Mouse (Mus musculus) ovary, adult 18-20 months (tissue): ENCODE results near the gene Bmp2k.

Experiments
- DNase-seq: peaks from one replicate; pipeline ENCODE4 v3.0.0; 2022; ENCODE audit warnings: low spot score, mixed read lengths

The Bmp2k gene

GRCm38 (mm10) chr5:97055511-97056068, 58.1 kb downstream of the Bmp2k start:
- no peak for DNase-seq

- DNase-seq = no peak
Observed at GRCm38 (mm10) chr5:97056359-97056758, 58.9 kb downstream of the Bmp2k start.

DNA sequence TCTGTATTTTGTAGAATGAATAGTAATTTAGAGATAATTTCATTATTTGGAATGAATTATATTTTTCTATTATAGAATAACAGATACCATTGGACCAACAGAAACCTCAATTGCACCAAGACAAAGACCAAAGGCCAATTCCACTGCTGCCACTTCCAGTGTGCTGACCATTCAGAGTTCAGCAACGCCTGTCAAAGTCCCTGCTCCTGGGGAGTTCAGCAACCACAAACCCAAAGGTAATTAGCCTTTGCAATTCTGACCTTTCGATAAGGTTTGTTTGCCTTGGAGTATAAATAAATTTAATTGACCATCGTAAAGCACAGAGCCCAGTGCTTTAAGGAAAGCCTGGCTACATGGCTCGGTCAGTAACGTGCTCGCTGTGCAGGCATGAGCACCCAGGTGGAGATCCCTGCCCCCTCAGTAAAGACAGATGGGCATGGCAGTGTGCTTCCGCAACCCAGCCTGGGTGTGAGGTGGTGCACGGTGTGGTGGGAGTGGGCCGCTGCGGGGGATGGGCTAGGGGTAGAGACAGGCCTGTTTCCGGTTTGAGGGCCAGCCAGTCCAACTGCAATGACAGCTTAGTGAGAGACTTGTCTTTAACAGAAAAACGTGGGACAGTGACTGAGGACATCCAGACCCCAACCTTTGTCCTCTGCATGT, 59.4 kb downstream of the Bmp2k start:
- no peak for DNase-seq

DNA sequence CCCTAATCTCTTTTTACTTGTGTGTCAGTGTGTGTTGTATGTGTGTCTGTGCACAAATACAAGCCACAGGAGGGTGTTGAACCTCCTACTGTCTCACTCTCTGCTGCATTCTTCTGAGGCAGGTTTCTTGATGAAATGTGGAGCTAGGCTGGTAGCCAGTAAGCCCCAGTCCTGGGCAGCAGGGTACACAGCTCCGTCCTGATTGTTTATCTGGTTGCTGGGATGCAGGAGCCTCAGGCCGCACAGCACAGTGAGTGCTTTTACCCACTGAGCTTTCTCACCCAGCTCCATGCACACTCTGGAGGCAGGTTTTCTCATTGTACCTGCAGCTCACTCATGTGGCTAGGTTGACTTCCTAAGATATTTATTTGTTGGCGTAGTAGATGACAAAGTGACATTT, 63.4 kb downstream of the Bmp2k start:
- no peak for DNase-seq

DNA sequence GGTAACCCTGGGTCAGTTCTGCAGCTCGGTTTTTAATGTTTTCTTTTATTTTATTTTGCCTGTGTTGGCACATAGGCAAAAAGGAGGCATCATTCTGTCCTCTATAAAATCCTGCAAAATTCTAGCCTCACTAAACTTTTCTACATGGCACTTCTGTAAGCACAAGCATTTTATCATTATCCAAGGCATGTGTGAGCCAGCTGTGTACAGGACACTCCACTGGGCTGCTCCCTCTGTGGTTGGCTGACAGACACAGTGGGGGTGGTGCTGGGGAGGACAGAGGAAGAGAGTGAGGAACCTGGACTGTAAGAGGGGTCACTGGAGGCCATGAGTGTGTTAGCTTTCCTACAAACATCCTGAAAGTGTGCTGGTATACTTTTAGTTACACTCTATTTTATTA, 64.6 kb downstream of the Bmp2k start:
- no peak for DNase-seq

GRCm38 (mm10) chr5:97065746-97066145, 68.3 kb downstream of the Bmp2k start:
- no peak for DNase-seq

GRCm38 (mm10) chr5:97075476-97076151, 78.1 kb downstream of the Bmp2k start:
- no peak for DNase-seq

- no peak for DNase-seq
Observed at GRCm38 (mm10) chr5:97076167-97076566, 78.7 kb downstream of the Bmp2k start.

GRCm38 (mm10) chr5:97077676-97078075, 80.2 kb downstream of the Bmp2k start:
- no peak for DNase-seq

- DNase-seq = no peak
Observed at GRCm38 (mm10) chr5:97078641-97079040, 81.2 kb downstream of the Bmp2k start.

DNA sequence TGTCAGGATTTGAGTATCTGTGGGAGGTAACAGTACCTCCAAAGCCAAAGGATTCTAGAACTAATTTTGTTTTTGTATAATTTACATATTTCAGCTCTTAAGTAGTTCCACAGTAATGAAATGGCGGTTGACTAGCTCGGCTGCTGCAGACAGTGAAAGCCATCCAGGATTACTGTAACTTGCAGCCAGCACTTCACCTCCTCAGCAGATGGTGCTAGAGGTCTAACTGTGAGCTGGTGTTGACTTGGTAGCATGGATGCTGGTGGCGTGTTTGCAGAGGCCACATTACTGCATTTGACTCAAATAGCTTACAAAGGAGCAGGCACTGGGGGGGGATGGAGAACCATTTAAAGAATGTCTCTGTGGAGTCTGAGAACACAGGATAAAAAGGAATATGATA, 84.0 kb downstream of the Bmp2k start:
- no peak for DNase-seq

DNA sequence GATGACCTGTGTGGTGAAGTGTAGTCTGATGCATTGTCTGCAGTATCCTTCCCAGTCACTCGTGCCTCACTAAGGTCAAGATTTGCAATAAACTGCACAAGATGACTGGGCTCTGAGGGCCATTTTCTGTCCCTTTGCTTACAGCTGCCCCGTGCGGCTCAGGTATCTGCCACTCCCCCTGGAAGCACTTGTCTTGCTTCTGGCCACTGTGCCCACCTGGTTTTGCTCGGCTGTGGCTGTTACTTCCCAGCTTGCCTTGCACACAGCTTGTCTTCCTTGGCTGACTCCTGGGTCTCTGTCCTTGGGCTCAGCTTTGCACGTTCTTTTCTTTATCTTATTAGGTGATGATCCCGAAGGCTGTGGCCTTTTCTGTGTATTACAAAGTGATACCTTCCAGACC, 86.2 kb downstream of the Bmp2k start:
- DNase-seq = no peak

DNA sequence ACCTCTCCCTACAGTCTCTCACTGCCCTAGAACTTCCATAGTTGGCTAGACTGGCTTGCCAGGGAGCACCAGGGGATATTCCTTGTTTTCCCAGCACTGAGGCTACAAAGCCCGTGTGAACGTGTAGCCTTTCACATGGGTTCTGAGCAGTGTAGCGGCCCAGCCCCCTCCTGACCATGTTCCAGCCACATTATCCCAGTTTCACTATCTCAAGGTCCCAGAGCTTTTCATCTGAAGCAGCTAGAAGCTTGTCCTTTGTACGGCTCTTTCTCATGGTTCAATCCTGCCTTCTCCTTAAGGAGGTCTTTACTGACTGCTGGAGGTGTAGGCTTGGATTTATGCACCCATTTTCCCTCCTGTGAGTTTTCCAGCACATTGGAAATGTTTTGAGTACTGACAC, 87.1 kb downstream of the Bmp2k start:
- no peak for DNase-seq

DNA sequence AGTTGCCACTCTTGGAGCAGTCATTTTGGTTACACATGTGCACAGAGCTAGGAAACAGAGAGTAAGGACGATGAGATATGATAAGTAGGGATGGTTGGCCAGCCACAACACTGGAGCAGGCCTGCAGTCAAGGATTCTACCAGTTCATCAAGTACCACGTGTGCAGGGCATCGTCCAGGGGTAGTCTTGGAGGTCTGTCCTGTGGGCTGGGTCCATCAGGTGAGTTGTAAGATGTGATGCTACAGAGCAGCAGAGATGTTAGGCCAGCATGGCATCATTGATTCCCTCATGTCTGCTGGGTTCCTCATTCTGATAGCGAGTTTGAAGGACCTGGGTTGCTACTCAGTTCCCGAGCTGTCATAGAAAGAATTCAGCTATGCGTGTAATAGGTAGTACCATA, 87.6 kb downstream of the Bmp2k start:
- DNase-seq = no peak

- DNase-seq = no peak
Observed at GRCm38 (mm10) chr5:97087030-97087630, 89.6 kb downstream of the Bmp2k start.

GRCm38 (mm10) chr5:97087746-97088145, 90.3 kb downstream of the Bmp2k start:
- no peak for DNase-seq

GRCm38 (mm10) chr5:97088231-97088630, 90.7 kb downstream of the Bmp2k start:
- no peak for DNase-seq

- DNase-seq = no peak
Observed at GRCm38 (mm10) chr5:97089426-97089825, 91.9 kb downstream of the Bmp2k start.

GRCm38 (mm10) chr5:97090034-97090784, 92.7 kb downstream of the Bmp2k start:
- DNase-seq = no peak

- DNase-seq = no peak
Observed at GRCm38 (mm10) chr5:97092970-97093369, 95.5 kb downstream of the Bmp2k start.

- no peak for DNase-seq
Observed at GRCm38 (mm10) chr5:97095335-97095734, 97.8 kb downstream of the Bmp2k start.

GRCm38 (mm10) chr5:97097631-97098041, 100.1 kb downstream of the Bmp2k start:
- DNase-seq = no peak
